Mouse (Mus musculus): ENCODE measurements around the gene Chn1.
A peak's percentile ranks its signal among the peaks of the same experiment; 100 is the strongest.

GRCm38 (mm10) chr2:73745647-73746374, 29.3 kb downstream of the Chn1 start:
- TF ChIP-seq CTCF (IDR thresholded peaks at IDR 0.05; ENCODE audit: insufficient read depth, low read length) = peak; percentile 22; the same call in 1 of the 2 replicates
- TF ChIP-seq POLR2A (IDR thresholded peaks at IDR 0.05; ENCODE audit: borderline replicate concordance, extremely low read depth, low read depth, low read length) = no peak
